Mouse (Mus musculus): ENCODE measurements at regions not wholly inside any gene's neighbourhood (a gene's known extent, or its start where the extent isn't known, plus 50 kb on each side); places are given as distances from the start of the nearest gene placed in this dataset.

- WGBS, result 86% methylated on average over 5 of the region's 5 CpGs
- no peaks in the 10 kb centered on the region for H3K9me3 ChIP-seq (replicated peaks; ENCODE audit: control insufficient read depth, low read length)
- H3K27ac ChIP-seq (ENCODE audit: low read depth, low read length), result no peak overlapping the region
- ATAC-seq (no peak), DNase-seq (ENCODE audit: low spot score) (no peak)
- H3K4me2 ChIP-seq (ENCODE audit: low read length), result no peak overlapping the region
- H3K4me3 ChIP-seq (ENCODE audit: low read depth, low read length), result no peak overlapping the region
- H3K9ac ChIP-seq (ENCODE audit: low read length), result no peak overlapping the region
- H3K27me3 ChIP-seq (replicated peaks; ENCODE audit: control insufficient read depth, insufficient read depth, low read length), result no peaks in the 10 kb centered on the region
- H3K36me3 ChIP-seq (ENCODE audit: control insufficient read depth, insufficient read depth, low read length), result no peaks in the 10 kb centered on the region
- no peaks in the 10 kb centered on the region for H3K4me1 ChIP-seq (ENCODE audit: control insufficient read depth, insufficient read depth, low read length)
These were observed 104.2 kb upstream of the Thumpd2 start for GRCm38 (mm10) chr17:81169118-81169517.

- H3K27me3 ChIP-seq (replicated peaks; ENCODE audit: control insufficient read depth, insufficient read depth, low read length), result no peaks in the 10 kb centered on the region
- no peaks in the 10 kb centered on the region for H3K9me3 ChIP-seq (replicated peaks; ENCODE audit: control insufficient read depth, low read length)
- no peak overlapping the region for H3K27ac ChIP-seq (ENCODE audit: low read depth, low read length)
- 73% methylated on average over 4 of the region's 4 CpGs for WGBS
- no peak for ATAC-seq
- no peak overlapping the region for H3K9ac ChIP-seq (ENCODE audit: low read length)
- H3K4me2 ChIP-seq (ENCODE audit: low read length), result no peak overlapping the region
- no peaks in the 10 kb centered on the region for H3K4me1 ChIP-seq (ENCODE audit: control insufficient read depth, insufficient read depth, low read length)
- DNase-seq (ENCODE audit: low spot score), result no peak
- H3K36me3 ChIP-seq (ENCODE audit: control insufficient read depth, insufficient read depth, low read length), result no peaks in the 10 kb centered on the region
- no peak overlapping the region for H3K4me3 ChIP-seq (ENCODE audit: low read depth, low read length)
These were observed 85.8 kb upstream of the Thumpd2 start for GRCm38 (mm10) chr17:81150730-81151129.

- WGBS, result 88% methylated on average over 6 of the region's 6 CpGs
- no peak for DNase-seq (ENCODE audit: low spot score)
These were observed 69.8 kb upstream of the Thumpd2 start for GRCm38 (mm10) chr17:81134702-81135101.

GRCm38 (mm10) chr17:81133227-81133626 is 68.3 kb upstream of the Thumpd2 start:
- no peak overlapping the region for H3K4me2 ChIP-seq (ENCODE audit: low read length)
- 53% methylated on average over 4 of the region's 4 CpGs for WGBS
- H3K27me3 ChIP-seq (replicated peaks; ENCODE audit: control insufficient read depth, insufficient read depth, low read length), result no peaks in the 10 kb centered on the region
- no peak for ATAC-seq
- no peaks in the 10 kb centered on the region for H3K36me3 ChIP-seq (ENCODE audit: control insufficient read depth, insufficient read depth, low read length)
- no peaks in the 10 kb centered on the region for H3K9me3 ChIP-seq (replicated peaks; ENCODE audit: control insufficient read depth, low read length)
- peak; percentile 31 for DNase-seq (ENCODE audit: low spot score)
- H3K9ac ChIP-seq (ENCODE audit: low read length), result no peak overlapping the region
- H3K4me3 ChIP-seq (ENCODE audit: low read depth, low read length), result no peak overlapping the region
- no peaks in the 10 kb centered on the region for H3K4me1 ChIP-seq (ENCODE audit: control insufficient read depth, insufficient read depth, low read length)
- H3K27ac ChIP-seq (ENCODE audit: low read depth, low read length), result no peak overlapping the region

More at GRCm38 (mm10) chr17:81134702-81135101, 69.8 kb upstream of the Thumpd2 start:
- no peaks in the 10 kb centered on the region for H3K9me3 ChIP-seq (replicated peaks; ENCODE audit: control insufficient read depth, low read length)
- no peak overlapping the region for H3K27ac ChIP-seq (ENCODE audit: low read depth, low read length)
- H3K27me3 ChIP-seq (replicated peaks; ENCODE audit: control insufficient read depth, insufficient read depth, low read length), result no peaks in the 10 kb centered on the region
- H3K36me3 ChIP-seq (ENCODE audit: control insufficient read depth, insufficient read depth, low read length), result no peaks in the 10 kb centered on the region
- H3K4me3 ChIP-seq (ENCODE audit: low read depth, low read length), result no peak overlapping the region
- H3K4me2 ChIP-seq (ENCODE audit: low read length), result no peak overlapping the region
- H3K9ac ChIP-seq (ENCODE audit: low read length), result no peak overlapping the region
- no peaks in the 10 kb centered on the region for H3K4me1 ChIP-seq (ENCODE audit: control insufficient read depth, insufficient read depth, low read length)
- no peak for ATAC-seq

Measured in forebrain, embryonic 14.5 days (tissue).